Mouse (Mus musculus) left cerebral cortex, postnatal 10 days (tissue): ENCODE measurements around the gene Il31ra. TPM values are rescaled to one million over a fixed set of nuclear protein-coding genes. Genes with fewer than 3 reads are reported as not detected.
"Not testable (repeated sequence)": the region's sequence is repeated elsewhere in the genome, so short reads cannot be mapped to it uniquely, and the experiment has no call there.

Source experiments
- DNase-seq, 2 experiments: peaks; one replicate each; pipeline ENCODE4 v3.0.0; 2021 to 2022; ENCODE audit warnings: low spot score in 2 of 2, mixed read lengths in 1 of 2; ENCODE audit errors: extremely low spot score in 1 of 2
- intact Hi-C: fragments of 180-260 bp; cut with DNase I; formaldehyde crosslinking; loops from one replicate; pipeline ENCODE4 v1.15.1; 2025
- total RNA-seq, 2 experiments: library from RNA; stranded (reverse); gene quantifications; 2 replicates each; pipeline ENCODE4 v1.2.3; 2021

The Il31ra gene
- under 1 TPM; 0.17 to 0.26 TPM for total RNA-seq

DNA sequence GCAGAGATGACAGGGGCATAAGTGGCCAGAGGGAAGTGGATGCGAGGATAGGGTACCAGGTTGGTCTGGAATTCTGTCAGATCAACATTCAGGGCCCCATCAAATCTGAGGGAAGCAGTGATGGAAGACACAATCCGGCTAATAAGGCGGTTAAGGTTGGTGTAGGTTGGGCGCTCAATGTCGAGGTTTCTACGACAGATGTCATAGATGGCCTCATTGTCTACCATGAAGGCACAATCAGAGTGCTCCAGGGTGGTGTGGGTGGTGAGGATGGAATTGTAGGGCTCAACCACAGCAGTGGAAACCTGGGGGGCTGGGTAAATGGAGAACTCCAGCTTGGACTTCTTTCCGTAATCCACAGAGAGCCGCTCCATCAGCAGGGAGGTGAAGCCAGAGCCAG lies at the start of gene Il31ra:
Il31ra (minus strand) TSS at position 101 of the 400 bp plus-strand sequence.
- DNase-seq, intact Hi-C loops: not testable (repeated sequence)

- no peak for DNase-seq
- intact Hi-C loops: no loop called here
These were observed 48.7 kb upstream of the Il31ra start for GRCm38 (mm10) chr13:112642897-112643296.

DNA sequence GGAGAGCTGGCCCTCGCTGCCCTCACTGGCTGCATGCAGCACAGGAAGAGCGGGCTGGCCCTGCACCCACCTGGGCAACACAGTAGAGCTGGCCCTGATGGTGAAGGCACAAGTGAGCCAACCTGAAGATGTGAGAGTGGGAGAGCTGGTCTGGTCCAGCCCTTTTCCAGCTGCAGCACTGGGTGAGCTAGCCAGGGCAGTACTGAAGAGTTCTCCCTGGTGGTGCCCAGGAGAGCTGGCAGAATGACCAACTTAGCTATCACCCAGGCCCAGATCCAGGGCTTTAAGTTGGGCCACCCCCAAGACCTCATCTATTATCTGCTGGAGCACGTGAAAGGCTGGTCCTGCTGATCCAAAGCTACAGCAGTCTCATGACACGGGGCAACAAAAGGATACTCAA lies 45.0 kb upstream of the Il31ra start:
- intact Hi-C loops: no loop called here
- DNase-seq: no peak

- intact Hi-C loops: no loop called here
- DNase-seq: no peak
These were observed 42.3 kb upstream of the Il31ra start for GRCm38 (mm10) chr13:112636498-112636897.

- intact Hi-C loops: no loop called here
- DNase-seq: no peak
These were observed 41.1 kb upstream of the Il31ra start for GRCm38 (mm10) chr13:112635174-112635837.

DNA sequence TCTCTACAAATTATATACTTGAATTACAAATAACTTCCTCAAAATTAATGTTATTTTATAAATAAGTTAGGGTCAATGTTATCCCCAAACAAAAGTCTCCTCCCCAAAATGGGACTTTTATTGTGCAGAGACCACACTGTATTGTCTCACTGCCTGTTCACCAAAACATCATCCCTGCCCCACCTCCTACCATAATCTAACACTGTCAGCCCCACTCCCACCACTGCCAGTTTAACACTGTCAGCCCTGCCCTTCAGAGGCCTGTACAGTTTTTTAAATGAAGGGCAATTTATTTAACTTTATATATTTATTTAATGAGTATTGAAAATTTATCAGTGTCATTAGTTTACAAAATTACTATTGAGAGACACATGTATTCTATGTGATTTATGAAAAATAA lies 31.4 kb upstream of the Il31ra start:
- intact Hi-C loops: no loop called here
- no peak for DNase-seq

GRCm38 (mm10) chr13:112624622-112625021 lies 30.5 kb upstream of the Il31ra start:
- DNase-seq: no peak
- intact Hi-C loops: no loop called here

DNA sequence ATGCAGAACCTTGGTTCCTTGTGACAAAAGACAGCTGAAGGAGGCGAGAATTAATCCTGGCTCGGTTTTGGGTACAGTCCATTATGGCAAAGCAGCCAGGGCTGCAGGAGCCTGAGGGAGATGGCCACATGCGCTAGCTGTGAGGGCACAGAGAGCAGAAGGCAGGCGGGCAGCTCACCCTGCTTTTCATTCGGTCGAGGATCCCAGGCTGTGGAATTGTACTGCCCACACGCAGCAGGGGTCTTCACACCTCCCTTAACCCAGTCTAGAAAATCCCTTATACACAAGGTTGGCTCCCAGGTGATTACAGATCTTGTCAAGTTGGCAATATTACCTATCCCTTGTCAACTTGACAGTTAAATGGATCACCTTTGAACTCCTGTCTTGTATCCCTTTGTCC lies 29.5 kb upstream of the Il31ra start:
- intact Hi-C loops: no loop called here
- no peak for DNase-seq

- DNase-seq: no peak
- intact Hi-C loops: no loop called here
These were observed 27.4 kb upstream of the Il31ra start for GRCm38 (mm10) chr13:112621592-112621991.

GRCm38 (mm10) chr13:112608606-112609005 lies 14.4 kb upstream of the Il31ra start:
- no peak for DNase-seq
- intact Hi-C loops: no loop called here

DNA sequence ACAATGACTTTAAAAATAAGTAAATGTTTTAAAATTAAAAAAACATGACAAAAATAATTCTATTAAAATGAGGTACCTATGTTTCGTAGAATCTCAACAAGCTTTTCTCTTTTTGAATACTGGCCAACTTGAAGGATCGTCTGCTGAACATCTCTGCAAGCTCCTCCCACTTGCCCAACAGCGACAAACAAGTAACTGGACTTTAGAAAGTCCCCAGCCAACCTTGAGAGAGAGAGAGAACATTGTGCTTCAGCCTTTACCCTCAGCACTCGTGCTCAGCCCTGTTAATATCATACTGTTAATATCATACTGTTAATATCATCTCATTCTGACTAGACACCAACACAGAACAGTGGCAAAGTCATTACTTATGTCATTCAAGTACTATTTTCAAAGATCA lies 10.3 kb upstream of the Il31ra start:
- intact Hi-C loops: no loop called here

DNA sequence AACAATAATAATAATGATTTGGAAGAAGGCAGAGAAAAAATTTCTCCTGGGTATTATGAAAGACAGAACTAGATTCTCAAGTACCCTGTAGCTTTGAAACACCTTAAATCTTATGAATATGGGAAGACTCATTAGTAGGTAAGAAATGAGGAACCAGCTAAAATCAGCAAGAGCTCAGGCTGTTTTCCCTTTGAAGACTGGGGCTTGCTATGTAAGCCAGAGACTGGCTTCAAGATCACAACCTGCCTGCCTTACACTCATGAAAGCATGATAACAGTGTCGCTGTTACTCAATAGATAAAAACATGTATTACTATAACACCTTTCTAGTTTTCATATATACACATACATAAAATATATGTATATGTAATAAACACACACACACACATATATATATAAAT lies 9.7 kb upstream of the Il31ra start:
- no peak for DNase-seq
- intact Hi-C loops: no loop called here

More for the DNA sequence above, 10.3 kb upstream of the Il31ra start:
- no peak for DNase-seq

GRCm38 (mm10) chr13:112602607-112603006 lies 8.4 kb upstream of the Il31ra start:
- intact Hi-C loops: no loop called here
- DNase-seq: no peak

GRCm38 (mm10) chr13:112590254-112590653 lies 3.9 kb downstream of the Il31ra start:
- intact Hi-C loops: no loop called here

GRCm38 (mm10) chr13:112589625-112590024 lies 4.5 kb downstream of the Il31ra start:
- intact Hi-C loops: no loop called here
- no peak for DNase-seq

More at GRCm38 (mm10) chr13:112590254-112590653, 3.9 kb downstream of the Il31ra start:
- no peak for DNase-seq

GRCm38 (mm10) chr13:112584556-112585237 lies 9.5 kb downstream of the Il31ra start:
- no peak for DNase-seq
- intact Hi-C loops: no loop called here

DNA sequence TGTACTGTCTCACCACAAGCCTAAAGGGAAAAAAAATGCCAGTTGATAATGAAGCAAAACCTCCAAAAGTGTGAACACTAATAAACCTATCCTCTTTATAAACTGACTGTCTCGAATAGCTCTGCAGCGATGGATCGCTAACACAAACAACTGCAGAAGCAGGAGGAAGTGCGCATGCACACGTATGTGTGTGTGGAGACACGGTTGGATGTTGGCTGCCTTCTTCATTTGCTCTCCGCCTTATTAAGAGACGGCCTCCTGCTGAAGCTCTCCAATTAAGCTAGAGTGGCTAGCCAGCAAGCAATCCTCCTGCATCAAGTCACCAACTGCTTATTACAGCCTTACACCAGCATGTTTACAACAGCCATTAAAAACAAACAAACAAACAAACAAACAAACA lies 11.9 kb downstream of the Il31ra start:
- DNase-seq: no peak
- intact Hi-C loops: no loop called here

GRCm38 (mm10) chr13:112581796-112582195 lies 12.4 kb downstream of the Il31ra start:
- DNase-seq: no peak
- intact Hi-C loops: no loop called here

DNA sequence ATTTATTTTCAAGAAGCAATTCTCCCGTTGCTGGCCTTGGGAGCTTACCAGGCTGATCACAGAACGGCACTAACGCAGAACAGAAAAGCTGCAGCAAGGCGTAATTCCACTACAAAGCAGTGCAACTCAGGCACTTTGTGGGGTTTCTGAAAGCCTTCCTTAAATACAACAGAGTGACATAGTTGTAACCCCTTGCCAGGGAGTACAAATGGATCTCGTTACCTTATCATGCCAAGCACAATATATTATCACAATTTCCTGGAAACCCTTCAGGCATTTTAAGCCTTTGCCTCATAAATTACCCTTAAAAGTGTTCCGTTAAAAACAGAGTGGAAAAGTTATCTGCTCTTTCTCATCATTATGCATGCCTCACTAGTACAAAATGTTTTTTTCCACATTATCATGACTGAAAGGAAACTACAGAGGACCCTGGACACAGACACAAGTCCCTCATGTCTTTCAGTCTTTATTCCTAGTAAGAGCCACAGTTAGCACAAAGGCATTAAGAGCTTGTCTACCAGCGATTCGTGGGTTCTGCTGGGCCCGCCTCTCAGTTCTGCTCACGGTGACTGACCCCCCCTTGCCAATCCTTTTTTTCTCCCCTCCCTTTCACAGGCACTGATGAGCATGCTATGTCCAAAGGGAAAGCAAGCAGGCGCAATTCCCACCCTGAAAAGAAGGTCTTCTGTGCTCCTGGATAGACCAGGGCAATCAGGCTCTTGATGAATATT lies 13.4 kb downstream of the Il31ra start:
- DNase-seq: no peak
- intact Hi-C loops: no loop called here

- DNase-seq: peak; percentile 100
- intact Hi-C loops: not testable (repeated sequence)
These were observed 16.1 kb downstream of the Il31ra start for GRCm38 (mm10) chr13:112578041-112578440.
